Mouse (Mus musculus) forebrain, embryonic 10.5 days (tissue): ENCODE measurements around the gene Opa1. TPM values are rescaled to one million over a fixed set of nuclear protein-coding genes. Genes with fewer than 3 reads are reported as not detected.

Experiments
- DNase-seq: peaks from one replicate; pipeline ENCODE4 v3.0.0-alpha.2; 2017; ENCODE audit warnings: low spot score; ENCODE audit errors: extremely low spot score
- H3K27ac ChIP-seq: fragments of 300-500 bp; sonication (generic); 2 replicates; pipeline ENCODE4 v1.5.1; 2016; ENCODE audit warnings: mild to moderate bottlenecking
- H3K27me3 ChIP-seq: fragments of 300-500 bp; sonication (generic); 2 replicates; pipeline ENCODE4 v1.6.1; 2016; ENCODE audit warnings: mild to moderate bottlenecking; ENCODE audit not compliant: poor library complexity, severe bottlenecking
- H3K36me3 ChIP-seq: fragments of 300-500 bp; sonication (generic); replicated peaks from 2 replicates; pipeline ENCODE4 v1.6.1; 2016; ENCODE audit warnings: mild to moderate bottlenecking, moderate library complexity
- H3K4me1 ChIP-seq: fragments of 300-500 bp; sonication (generic); 2 replicates; pipeline ENCODE4 v1.6.1; 2016
- H3K4me3 ChIP-seq: fragments of 300-500 bp; sonication (generic); 2 replicates; pipeline ENCODE4 v1.5.1; 2016; ENCODE audit warnings: mild to moderate bottlenecking, moderate library complexity
- H3K9me3 ChIP-seq: fragments of 300-500 bp; sonication (generic); 2 replicates; pipeline ENCODE4 v1.6.1; 2016; ENCODE audit warnings: mild to moderate bottlenecking, moderate library complexity
- WGBS: fragments of 180-500 bp; shearing (Covaris S2); methylation state at CpG from one replicate; pipeline ENCODE4 v1.1.7; 2016; 5-methylcytosine and 5-hydroxymethylcytosine counted together
- polyA plus RNA-seq: library from polyadenylated mRNA; unstranded; fragments of >200 nt; fragmentation: Nextera tagmentation; extraction: Ambion mirVana; gene quantifications from 2 replicates; pipeline ENCODE4 v1.2.1, GENCODE M21; 2016

Gene Opa1
- polyA plus RNA-seq, 1 experiment from 2014 or later, result 44.7 TPM

DNA sequence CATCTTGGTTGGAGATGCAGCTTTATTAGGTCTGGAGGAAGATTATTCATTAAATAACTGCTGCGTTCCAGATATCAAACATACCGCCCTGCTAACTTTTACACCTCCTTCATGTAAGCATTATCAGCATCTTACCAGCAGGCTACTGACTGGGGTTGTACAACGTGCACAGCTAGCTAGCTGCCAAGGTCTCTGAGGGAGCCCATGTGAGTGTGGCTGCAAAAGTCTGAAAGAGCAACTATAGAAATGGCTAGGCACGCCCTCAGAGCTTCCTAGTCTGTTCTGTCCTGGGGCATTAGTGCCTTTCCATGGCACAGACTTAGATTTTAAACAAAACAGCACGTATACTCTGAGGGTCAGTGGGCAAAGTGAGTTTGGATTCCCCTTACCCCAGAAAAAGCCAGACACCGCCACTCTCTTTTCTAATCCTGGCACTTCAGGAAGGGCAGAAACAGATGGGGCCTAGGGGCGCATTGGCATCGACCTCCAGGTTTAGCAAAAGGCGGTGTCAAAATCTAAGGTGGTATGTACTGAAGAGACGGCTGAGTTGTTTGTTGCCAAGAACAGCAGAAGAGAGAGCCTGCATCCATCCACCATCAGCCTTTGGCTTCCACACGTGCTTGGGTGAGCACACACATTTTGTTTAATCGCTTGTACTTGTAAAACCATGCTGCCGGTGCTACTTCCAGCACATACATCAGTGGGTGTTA is 80.1 kb downstream of the Opa1 start:
- Histone ChIP-seq H3K4me3 (no peak overlapping the region), H3K4me1 (peaks cover 52% of the 10 kb centered on the region), H3K27ac (0 out of 2 replicates have a peak overlapping the region, but pooled peaks have one; percentile 72), H3K9me3 (no peaks in the 10 kb centered on the region), H3K27me3 (peaks cover 98% of the 10 kb centered on the region), H3K36me3 (no peaks in the 10 kb centered on the region)
- WGBS, result 84% methylated on average over 13 of the region's 13 CpGs
- no peak for DNase-seq

DNA sequence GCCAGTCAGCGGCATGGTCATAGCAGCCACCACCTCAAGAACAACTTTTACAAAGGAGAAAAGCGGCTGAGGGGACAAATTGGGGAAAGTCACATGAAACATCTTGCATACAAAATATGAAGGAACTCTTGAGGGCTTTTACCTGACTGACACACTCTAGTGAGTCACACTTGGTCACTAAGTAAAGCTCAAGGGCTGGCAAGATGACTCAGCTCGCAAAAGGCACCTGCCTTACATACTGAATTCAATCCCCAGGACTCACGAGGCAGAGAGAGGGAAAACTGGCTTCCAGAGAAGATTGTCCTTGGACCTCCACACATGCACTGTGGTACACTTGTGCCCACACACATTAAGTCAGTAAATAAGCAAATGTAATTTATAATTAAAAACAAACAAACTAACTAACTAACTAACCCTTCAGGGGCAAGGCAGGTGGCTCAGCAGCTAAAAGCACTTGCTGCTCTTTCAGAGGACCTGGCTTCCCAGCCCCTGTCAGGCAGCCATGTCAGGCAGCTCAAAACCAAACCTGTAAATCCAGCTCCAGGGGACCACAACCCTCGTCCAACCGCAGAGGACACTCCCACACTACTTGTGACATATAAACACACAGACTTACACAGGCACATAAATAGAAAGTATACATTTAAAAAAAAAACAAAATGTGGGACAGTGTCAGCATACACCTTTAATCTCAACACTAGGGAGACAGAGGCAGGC is 84.1 kb downstream of the Opa1 start:
- WGBS, result 85% methylated on average over 6 of the region's 6 CpGs
- DNase-seq, result no peak

DNA sequence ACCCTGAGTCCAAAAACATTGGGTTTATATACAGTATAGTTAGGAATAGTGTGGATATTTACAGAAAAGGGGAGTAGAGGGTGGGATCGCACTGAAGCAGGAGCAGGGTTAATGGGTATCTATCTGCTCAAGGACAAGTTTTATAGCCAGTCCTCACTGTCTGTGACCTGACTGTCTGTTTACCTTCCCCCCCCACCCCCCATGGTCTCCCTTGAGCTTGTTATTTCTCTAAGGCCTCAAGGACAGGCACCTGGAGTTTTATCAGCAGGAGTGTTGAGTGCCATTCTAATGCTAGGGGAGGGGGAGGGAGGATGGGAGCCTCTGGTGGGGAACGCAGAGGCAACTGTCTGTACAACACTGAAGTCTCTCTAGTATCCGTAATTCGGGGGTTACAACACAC is 85.3 kb downstream of the Opa1 start:
- H3K27ac ChIP-seq, result no peak overlapping the region
- 51% methylated on average over 4 of the region's 4 CpGs for WGBS
- H3K36me3 ChIP-seq, result no peaks in the 10 kb centered on the region
- peaks cover 55% of the 10 kb centered on the region for H3K4me1 ChIP-seq
- no peak for DNase-seq
- H3K4me3 ChIP-seq, result no peak overlapping the region
- no peaks in the 10 kb centered on the region for H3K9me3 ChIP-seq
- peaks cover 89% of the 10 kb centered on the region for H3K27me3 ChIP-seq

More for the DNA sequence above, 84.1 kb downstream of the Opa1 start:
- peaks cover 56% of the 10 kb centered on the region for H3K4me1 ChIP-seq
- H3K4me3 ChIP-seq, result no peak overlapping the region
- no peaks in the 10 kb centered on the region for H3K36me3 ChIP-seq
- no peaks in the 10 kb centered on the region for H3K9me3 ChIP-seq
- peaks cover 89% of the 10 kb centered on the region for H3K27me3 ChIP-seq
- no peak overlapping the region for H3K27ac ChIP-seq

DNA sequence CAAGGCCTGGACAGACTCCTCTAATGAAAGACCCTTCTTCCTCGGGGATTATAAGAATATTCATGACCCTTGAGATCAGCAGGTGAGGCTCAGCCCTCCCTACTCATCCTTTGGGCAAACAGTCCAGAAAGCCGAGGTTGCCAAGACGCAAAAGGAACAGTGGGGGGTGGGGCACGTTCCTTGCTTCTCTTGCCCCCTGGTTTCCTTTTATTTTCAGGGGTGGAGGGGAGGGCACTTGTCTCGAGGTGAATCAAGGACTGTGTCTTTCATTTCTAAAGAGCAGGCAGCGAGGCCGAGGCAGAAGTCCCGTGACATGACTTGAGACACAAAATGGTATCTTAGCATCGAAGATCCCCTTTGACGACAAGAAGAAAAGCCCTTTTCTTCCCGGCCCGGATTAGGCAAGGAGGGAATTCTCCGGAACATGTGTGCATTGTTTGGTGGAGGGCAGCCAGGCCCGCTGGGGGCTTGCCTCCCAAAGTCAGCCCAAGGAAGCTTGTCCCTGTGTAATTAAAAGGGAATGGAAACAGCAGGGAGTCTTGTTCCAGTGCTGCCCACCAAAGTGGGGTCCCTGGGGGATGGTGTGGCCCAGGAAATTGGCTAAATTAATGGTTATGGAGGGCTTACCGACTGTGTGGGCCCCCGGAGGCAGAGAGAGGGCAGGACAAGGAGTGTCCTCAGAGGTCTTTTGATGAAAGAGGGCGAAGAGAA is 88.0 kb downstream of the Opa1 start:
- Histone ChIP-seq H3K9me3 (no peaks in the 10 kb centered on the region), H3K27ac (peak overlapping the region; percentile 80), H3K27me3 (peaks cover 89% of the 10 kb centered on the region), H3K4me3 (peak overlapping the region; percentile 25), H3K4me1 (peaks cover 37% of the 10 kb centered on the region), H3K36me3 (no peaks in the 10 kb centered on the region)
- peak; percentile 69 for DNase-seq
- 3% methylated on average over 17 of the region's 17 CpGs for WGBS

DNA sequence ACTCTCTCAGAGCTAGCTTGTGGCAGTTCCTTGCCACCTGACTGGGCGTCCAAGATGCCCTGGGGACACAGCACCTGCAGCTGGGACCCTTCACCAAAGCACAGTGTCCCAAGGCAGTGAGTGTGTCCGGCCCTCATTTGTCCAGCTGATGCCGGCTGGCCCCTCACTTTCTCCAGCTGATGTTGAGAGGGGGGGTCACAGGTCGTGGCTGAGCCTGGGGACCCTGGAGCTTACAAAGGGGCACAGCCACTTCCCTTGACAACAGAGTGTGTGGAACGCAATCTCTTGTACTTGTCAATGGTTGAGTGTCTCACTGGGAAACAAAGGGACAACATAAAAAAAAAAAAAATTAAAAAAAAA is 88.5 kb downstream of the Opa1 start:
- no peaks in the 10 kb centered on the region for H3K36me3 ChIP-seq
- peak overlapping the region; percentile 25 for H3K4me3 ChIP-seq
- H3K4me1 ChIP-seq, result peaks cover 37% of the 10 kb centered on the region
- WGBS, result 6% methylated on average over 5 of the region's 5 CpGs
- H3K27ac ChIP-seq, result peak overlapping the region; percentile 80
- H3K9me3 ChIP-seq, result no peaks in the 10 kb centered on the region
- H3K27me3 ChIP-seq, result peaks cover 89% of the 10 kb centered on the region
- DNase-seq, result no peak

DNA sequence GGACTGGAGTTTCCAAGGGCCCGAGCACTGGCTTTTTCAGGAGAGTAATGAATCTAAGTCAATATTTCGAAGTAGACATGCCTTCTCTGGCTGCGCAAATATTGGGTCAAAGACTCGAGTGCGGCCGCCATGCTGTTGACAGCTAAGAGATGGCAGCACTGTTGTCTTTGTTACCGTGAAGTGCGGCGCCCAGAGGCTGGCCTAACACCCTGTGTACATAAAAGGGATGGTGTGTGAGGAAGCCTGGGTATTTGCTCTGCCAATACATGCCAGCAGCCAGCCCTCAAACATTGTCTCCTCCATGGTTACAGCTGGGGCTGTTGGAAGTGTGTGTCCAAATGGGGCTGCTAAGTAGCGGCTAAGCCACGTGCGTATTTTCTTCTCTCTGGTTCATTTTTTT is 89.3 kb downstream of the Opa1 start:
- Histone ChIP-seq H3K4me3 (no peak overlapping the region), H3K27me3 (peaks cover 89% of the 10 kb centered on the region), H3K36me3 (no peaks in the 10 kb centered on the region), H3K27ac (peak overlapping the region; percentile 13; the same call in 1 of the 2 replicates), H3K4me1 (peaks cover 37% of the 10 kb centered on the region), H3K9me3 (no peaks in the 10 kb centered on the region; the same call in 1 of the 2 replicates)
- 84% methylated on average over 12 of the region's 12 CpGs for whole genome bisulfite sequencing
- no peak for DNase-seq

DNA sequence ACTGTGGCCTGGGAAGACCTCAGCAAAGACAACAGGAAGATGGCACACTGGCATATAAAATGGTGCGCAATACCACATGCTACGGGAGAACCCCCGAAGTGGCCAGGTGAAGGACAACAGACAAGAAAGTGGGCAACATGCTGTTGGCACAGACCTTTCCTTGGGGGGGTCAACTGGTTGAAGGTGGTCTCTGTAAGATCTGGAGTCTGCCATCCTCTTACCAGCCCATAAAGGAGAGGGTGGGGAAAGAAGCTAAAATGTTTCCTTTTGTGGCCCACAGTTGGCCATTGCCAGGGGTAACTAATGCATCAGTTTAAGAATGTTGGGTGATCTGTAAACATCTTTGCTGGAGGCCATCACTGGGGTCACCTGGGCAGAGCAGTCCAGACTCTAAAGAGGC is 91.7 kb downstream of the Opa1 start:
- WGBS, result 99% methylated on average over 3 of the region's 3 CpGs
- Histone ChIP-seq H3K4me1 (peaks cover 38% of the 10 kb centered on the region), H3K4me3 (no peak overlapping the region), H3K27ac (no peak overlapping the region), H3K27me3 (peaks cover 80% of the 10 kb centered on the region), H3K36me3 (no peaks in the 10 kb centered on the region), H3K9me3 (no peaks in the 10 kb centered on the region; the same call in 1 of the 2 replicates)
- DNase-seq, result no peak

DNA sequence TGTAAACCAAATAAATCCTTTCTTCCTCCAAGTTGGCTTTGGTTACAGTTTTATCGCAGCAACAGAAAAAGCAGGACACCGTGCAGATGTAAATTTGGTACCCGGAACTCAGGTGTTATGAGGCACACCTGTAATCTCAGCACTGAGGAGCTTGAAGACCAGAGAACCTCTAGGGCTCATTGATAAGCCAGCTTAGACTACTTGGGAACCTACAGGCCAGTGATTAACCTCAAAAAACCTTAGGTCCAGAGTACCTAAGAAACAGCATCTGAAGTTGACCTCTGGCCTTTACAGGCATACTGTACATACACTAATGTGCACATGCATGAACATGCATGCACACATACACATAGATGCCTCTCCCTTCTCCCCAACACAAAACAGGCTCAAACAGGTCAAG is 94.1 kb downstream of the Opa1 start:
- Histone ChIP-seq H3K4me3 (no peak overlapping the region), H3K36me3 (no peaks in the 10 kb centered on the region), H3K9me3 (peaks cover 5% of the 10 kb centered on the region; the same call in 1 of the 2 replicates), H3K27me3 (peaks cover 65% of the 10 kb centered on the region), H3K4me1 (peaks cover 15% of the 10 kb centered on the region), H3K27ac (no peak overlapping the region)
- DNase-seq, result no peak
- WGBS, result 96% methylated on average over 3 of the region's 3 CpGs

DNA sequence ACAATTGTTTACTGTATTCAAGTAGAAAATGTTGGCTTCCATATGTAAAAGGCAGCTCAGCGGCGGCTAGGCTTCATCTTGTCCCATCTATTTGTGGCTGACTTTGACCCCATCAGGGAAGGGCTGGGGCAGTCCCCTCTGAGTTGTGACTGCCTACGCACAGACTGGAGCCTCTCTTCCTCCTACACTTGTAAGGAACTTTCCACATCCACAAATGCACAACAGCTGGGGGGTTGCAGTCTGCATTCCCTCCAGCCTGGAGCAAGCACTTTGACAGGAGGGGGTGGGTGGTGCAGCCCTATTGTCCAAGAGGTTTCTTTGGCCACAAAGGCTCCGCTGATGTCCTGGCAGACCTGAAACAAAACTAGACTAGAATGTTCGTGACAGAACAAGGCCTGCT is 100.5 kb downstream of the Opa1 start:
- H3K27ac ChIP-seq, result 0 out of 2 replicates have a peak overlapping the region, but pooled peaks have one; percentile 3
- H3K27me3 ChIP-seq, result peaks cover 48% of the 10 kb centered on the region
- no peaks in the 10 kb centered on the region for H3K36me3 ChIP-seq
- DNase-seq, result no peak
- peaks cover 48% of the 10 kb centered on the region for H3K4me1 ChIP-seq
- H3K4me3 ChIP-seq, result no peak overlapping the region
- peaks cover 5% of the 10 kb centered on the region; the same call in 1 of the 2 replicates for H3K9me3 ChIP-seq
- WGBS, result 63% methylated on average over 5 of the region's 5 CpGs

DNA sequence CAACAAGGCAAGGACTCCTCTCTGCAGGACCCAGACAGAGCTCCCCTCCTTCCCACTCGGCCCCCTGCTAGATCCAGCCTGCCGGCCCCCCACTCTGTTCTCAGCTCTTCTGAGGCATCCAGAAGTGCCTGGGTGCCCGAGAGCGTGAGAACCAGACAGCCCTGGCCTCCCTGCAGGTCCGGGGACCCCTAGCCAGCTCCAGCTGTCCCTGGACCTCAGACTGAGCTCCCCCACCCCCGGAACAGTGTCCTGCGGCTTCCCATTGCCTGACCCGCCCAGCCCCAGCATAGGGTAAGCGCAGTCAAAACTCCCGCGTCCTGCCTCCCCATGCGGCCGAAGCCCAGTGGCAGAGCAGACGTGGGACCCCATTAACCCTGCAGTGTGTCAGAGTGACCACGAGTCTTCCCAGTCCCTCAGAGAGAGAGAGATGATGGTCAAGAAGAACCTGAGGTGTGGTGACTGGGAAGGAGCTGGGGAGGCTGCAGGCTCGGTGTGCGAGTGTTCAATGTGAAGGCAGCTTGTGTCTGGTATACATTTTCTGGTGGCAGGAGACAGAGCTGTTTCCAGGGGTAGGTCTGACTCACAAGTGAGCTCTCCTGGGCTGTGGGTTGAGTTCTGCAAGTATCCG is 101.5 kb downstream of the Opa1 start:
- 65% methylated on average over 18 of the region's 18 CpGs for WGBS
- Histone ChIP-seq H3K36me3 (no peaks in the 10 kb centered on the region), H3K4me3 (no peak overlapping the region), H3K27me3 (peaks cover 57% of the 10 kb centered on the region), H3K27ac (peak overlapping the region; percentile 73), H3K9me3 (peaks cover 5% of the 10 kb centered on the region; the same call in 1 of the 2 replicates), H3K4me1 (peaks cover 55% of the 10 kb centered on the region)
- DNase-seq, result no peak

DNA sequence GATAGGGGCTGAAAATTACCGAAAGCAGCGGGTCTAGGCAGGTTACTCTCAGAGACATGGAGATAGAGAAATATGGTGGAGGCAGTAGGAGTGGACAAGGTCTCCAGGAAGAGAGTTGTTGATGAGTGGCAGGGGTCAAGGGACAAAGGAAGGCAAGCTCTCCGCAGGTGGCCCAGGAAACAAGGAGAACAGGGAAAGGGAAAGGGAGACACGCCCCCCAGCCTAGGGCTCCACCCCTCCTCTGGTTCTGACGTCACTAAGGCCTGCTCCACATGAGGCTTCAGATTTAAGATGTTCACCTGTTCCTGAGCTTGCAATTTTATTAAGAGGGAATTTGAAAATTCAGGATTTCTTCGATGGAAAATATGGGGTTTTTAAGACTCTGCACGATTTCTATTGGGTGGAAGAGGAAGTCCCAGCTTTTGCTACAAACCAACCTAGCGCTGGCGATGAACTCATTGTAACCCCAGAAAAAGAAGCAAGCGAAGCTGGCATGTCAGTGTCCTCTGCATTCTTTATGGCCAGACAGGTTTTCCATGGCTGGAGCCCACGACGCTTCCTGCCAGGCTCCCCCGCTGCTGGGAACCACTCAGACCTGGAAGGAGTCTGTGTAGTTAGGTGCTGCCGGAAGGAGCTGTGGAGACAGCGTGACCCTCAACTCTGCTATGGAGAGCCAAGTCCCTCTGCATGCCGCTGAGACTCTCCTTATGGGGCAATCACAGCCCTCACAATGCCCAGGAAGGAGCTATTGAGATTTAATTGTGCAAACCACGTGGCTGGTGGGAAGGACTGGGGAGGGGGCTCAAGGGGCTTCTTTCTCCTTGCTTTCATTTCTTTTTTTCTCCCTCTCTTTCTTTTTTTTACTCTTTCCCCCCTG is 103.7 kb downstream of the Opa1 start:
- DNase-seq, result peak; percentile 61
- Histone ChIP-seq H3K36me3 (no peaks in the 10 kb centered on the region), H3K9me3 (no peaks in the 10 kb centered on the region), H3K27me3 (peaks cover 78% of the 10 kb centered on the region), H3K4me1 (peaks cover 68% of the 10 kb centered on the region), H3K4me3 (peak overlapping the region; percentile 33), H3K27ac (peak overlapping the region; percentile 86)
- 16% methylated on average over 17 of the region's 17 CpGs for WGBS

DNA sequence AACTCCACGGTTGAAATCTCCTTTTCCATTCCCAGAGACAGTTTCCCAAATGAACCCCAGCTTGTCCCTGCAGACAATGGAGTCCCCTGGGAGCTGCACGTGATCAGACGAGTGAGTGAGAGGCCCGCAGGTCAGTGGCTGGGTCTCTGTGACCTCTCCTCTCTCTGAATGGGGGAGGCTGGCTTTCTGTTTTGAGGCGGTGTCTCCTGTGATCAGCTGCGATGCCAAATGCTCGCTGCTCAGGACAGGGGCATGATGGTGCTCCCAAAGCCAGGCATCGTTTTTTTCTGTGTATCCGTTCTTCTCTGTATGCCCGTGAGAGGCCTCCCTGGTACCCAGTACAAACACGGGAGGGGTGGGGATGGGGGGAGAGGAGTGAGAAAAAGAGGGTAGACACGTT is 104.4 kb downstream of the Opa1 start:
- peaks cover 76% of the 10 kb centered on the region for H3K4me1 ChIP-seq
- H3K27me3 ChIP-seq, result peaks cover 86% of the 10 kb centered on the region
- peak overlapping the region; percentile 33 for H3K4me3 ChIP-seq
- DNase-seq, result peak; percentile 73
- 2% methylated on average over 12 of the region's 12 CpGs for WGBS
- peak overlapping the region; percentile 86 for H3K27ac ChIP-seq
- H3K9me3 ChIP-seq, result no peaks in the 10 kb centered on the region
- H3K36me3 ChIP-seq, result no peaks in the 10 kb centered on the region
